In genomic region chr17:3451077-3451476, GRCm38 (mm10) we compare ENCODE assay signal across 8 mouse cellular contexts.
DNase-seq lines count a peak whose midpoint lies in the region; ATAC-seq and TF ChIP-seq lines count a peak whose summit lies in the region.

No protein-coding gene starts in this region.

- peak; percentile 79 for ATAC-seq in G1E (ENCODE audit: extremely low read depth, insufficient number of reproducible peaks, low FRiP score, poor library complexity, severe bottlenecking)
- peak; percentile 64; the same call in 1 of the 2 replicates for ATAC-seq in kidney, embryonic 14.5 days (ENCODE audit: low FRiP score, low TSS enrichment)
- peak; percentile 86 for ATAC-seq in liver, postnatal 0 days

- TF ChIP-seq EP300 in liver, postnatal 0 days (IDR thresholded peaks at IDR 0.05; ENCODE audit: low read depth), result no peak

- no peaks in the 10 kb centered on the region for H3K4me1 ChIP-seq in G1E (ENCODE audit: insufficient read depth, low read depth, low read length)
- H3K4me1 ChIP-seq in kidney, embryonic 14.5 days (ENCODE audit: control insufficient read depth, insufficient read depth, low read length), result no peaks in the 10 kb centered on the region
- H3K4me1 ChIP-seq in liver, postnatal 0 days (ENCODE audit: insufficient read depth), result no peaks in the 10 kb centered on the region

- H3K27ac ChIP-seq in kidney, embryonic 14.5 days (ENCODE audit: low read depth, low read length), result no peak overlapping the region
- H3K27ac ChIP-seq in liver, postnatal 0 days (ENCODE audit: low read depth), result no peak overlapping the region

- peak; percentile 84 for DNase-seq in 416B (ENCODE audit: low read depth)
- no peak for DNase-seq in G1E (ENCODE audit: low spot score)
- DNase-seq in cerebellum, adult 11 months, result peak; percentile 10
- peak; percentile 41 to 46 for DNase-seq in frontal cortex, postnatal 25 days (ENCODE audit: low spot score in 2 of 2)
- peak; percentile 81 for DNase-seq in liver, postnatal 0 days
- peak; percentile 64 for DNase-seq in right cerebral cortex, postnatal 14 days
- DNase-seq in urinary bladder, postnatal 36 days (ENCODE audit: low spot score in 2 of 2), result peak; percentile 42 to 60

- TF ChIP-seq CTCF in G1E (IDR thresholded peaks at IDR 0.05; ENCODE audit: low read depth, low read length), result peak; percentile 96
- peak; percentile 98 for TF ChIP-seq CTCF in liver, postnatal 0 days (IDR thresholded peaks at IDR 0.05; ENCODE audit: low read depth)

- WGBS in kidney, embryonic 14.5 days, result 70% methylated on average over 2 of the region's 2 CpGs
- 65% methylated on average over 2 of the region's 2 CpGs for WGBS in liver, postnatal 0 days (ENCODE audit: insufficient replicate concordance)

- H3K9me3 ChIP-seq in G1E (replicated peaks), result no peaks in the 10 kb centered on the region
- no peaks in the 10 kb centered on the region for H3K9me3 ChIP-seq in kidney, embryonic 14.5 days (ENCODE audit: control insufficient read depth, low read length)
- H3K9me3 ChIP-seq in liver, postnatal 0 days (ENCODE audit: low read length), result no peaks in the 10 kb centered on the region

- H3K27me3 ChIP-seq in G1E (ENCODE audit: insufficient read depth, low read length), result peaks cover 4% of the 10 kb centered on the region
- H3K27me3 ChIP-seq in kidney, embryonic 14.5 days (ENCODE audit: control insufficient read depth, insufficient read depth, low read length), result no peaks in the 10 kb centered on the region
- H3K27me3 ChIP-seq in liver, postnatal 0 days (ENCODE audit: insufficient read depth, low read length), result no peaks in the 10 kb centered on the region

- no peak overlapping the region for H3K4me3 ChIP-seq in G1E (ENCODE audit: low read depth, low read length)
- no peak overlapping the region for H3K4me3 ChIP-seq in kidney, embryonic 14.5 days (ENCODE audit: low read length)
- H3K4me3 ChIP-seq in liver, postnatal 0 days (ENCODE audit: low read depth, low read length), result no peak overlapping the region

- no peak overlapping the region for H3K4me2 ChIP-seq in kidney, embryonic 14.5 days (replicated peaks; ENCODE audit: low read depth, low read length)
- no peak overlapping the region for H3K4me2 ChIP-seq in liver, postnatal 0 days (ENCODE audit: low read depth, low read length)

- no peaks in the 10 kb centered on the region for H3K36me3 ChIP-seq in G1E (replicated peaks)
- H3K36me3 ChIP-seq in kidney, embryonic 14.5 days (ENCODE audit: control insufficient read depth, insufficient read depth, low read length), result no peaks in the 10 kb centered on the region
- no peaks in the 10 kb centered on the region for H3K36me3 ChIP-seq in liver, postnatal 0 days (replicated peaks; ENCODE audit: insufficient read depth, low read length)

- H3K9ac ChIP-seq in kidney, embryonic 14.5 days (ENCODE audit: low read depth, low read length), result no peak overlapping the region
- no peak overlapping the region for H3K9ac ChIP-seq in liver, postnatal 0 days (replicated peaks)
